Mouse (Mus musculus) stomach, embryonic 14.5 days (tissue): ENCODE measurements at regions not wholly inside any gene's neighbourhood (a gene's known extent, or its start where the extent isn't known, plus 50 kb on each side); places are given as distances from the start of the nearest gene placed in this dataset.

Experiments used
- ATAC-seq: fragments of 200-750 bp; cut with Nextera tagmentation; 2 replicates; pipeline ENCODE4 v1.8.0; 2017; ENCODE audit warnings: low read depth, moderate TSS enrichment; ENCODE audit not compliant: insufficient number of reproducible peaks, insufficient read depth, low FRiP score
- H3K27ac ChIP-seq: fragments of 300-500 bp; sonication (generic); 2 replicates; pipeline ENCODE4 v1.5.1; 2014; ENCODE audit warnings: mild to moderate bottlenecking, low read length, moderate library complexity, mixed read lengths
- H3K27me3 ChIP-seq: fragments of 300-500 bp; sonication (generic); 2 replicates; pipeline ENCODE4 v1.6.1; 2014; ENCODE audit warnings: low read length, control low read depth, mixed read lengths; ENCODE audit not compliant: control insufficient read depth, insufficient read depth
- H3K36me3 ChIP-seq: fragments of 300-500 bp; sonication (generic); 2 replicates; pipeline ENCODE4 v1.6.1; 2014; ENCODE audit warnings: mild to moderate bottlenecking, control low read depth, low read length, moderate library complexity, mixed read lengths; ENCODE audit not compliant: control insufficient read depth, insufficient read depth
- H3K4me1 ChIP-seq: fragments of 300-500 bp; sonication (generic); 2 replicates; pipeline ENCODE4 v1.6.1; 2014; ENCODE audit warnings: low read length, control low read depth, mixed read lengths; ENCODE audit not compliant: control insufficient read depth, insufficient read depth
- H3K4me2 ChIP-seq: fragments of 300-500 bp; sonication (generic); replicated peaks from 2 replicates; pipeline ENCODE4 v1.6.1; 2014; ENCODE audit warnings: low read depth, low read length, control low read depth
- H3K4me3 ChIP-seq: fragments of 300-500 bp; sonication (generic); 2 replicates; pipeline ENCODE4 v1.5.1; 2014; ENCODE audit warnings: low read depth, low read length, control low read depth
- H3K9ac ChIP-seq: fragments of 300-500 bp; sonication (generic); replicated peaks from 2 replicates; pipeline ENCODE4 v1.6.1; 2014; ENCODE audit warnings: low read depth, mild to moderate bottlenecking, control low read depth, low read length, moderate library complexity, mixed read lengths
- H3K9me3 ChIP-seq: fragments of 300-500 bp; sonication (generic); 2 replicates; pipeline ENCODE4 v1.6.1; 2016; ENCODE audit warnings: low read depth, low read length, control low read depth; ENCODE audit not compliant: control insufficient read depth
- WGBS: fragments of 180-500 bp; shearing (Covaris S2); extraction: QIAGEN DNeasy Blood & Tissue Kit; methylation state at CpG from one replicate; pipeline ENCODE4 v1.1.7; 2014; 5-methylcytosine and 5-hydroxymethylcytosine counted together

- H3K9ac ChIP-seq: no peak overlapping the region
- H3K9me3 ChIP-seq: no peaks in the 10 kb centered on the region
- no peaks in the 10 kb centered on the region for H3K4me1 ChIP-seq
- WGBS: 67% methylated on average over 3 of the region's 3 CpGs
- no peak overlapping the region for H3K27ac ChIP-seq
- H3K4me3 ChIP-seq: no peak overlapping the region
- no peaks in the 10 kb centered on the region for H3K27me3 ChIP-seq
- H3K36me3 ChIP-seq: no peaks in the 10 kb centered on the region
- ATAC-seq: no peak
- H3K4me2 ChIP-seq: no peak overlapping the region
These were observed 69.5 kb upstream of the Gnao1 start for GRCm38 (mm10) chr8:93740281-93740680.

- no peak for ATAC-seq
- Histone ChIP-seq H3K9me3 (no peaks in the 10 kb centered on the region), H3K4me1 (no peaks in the 10 kb centered on the region), H3K9ac (no peak overlapping the region), H3K36me3 (no peaks in the 10 kb centered on the region), H3K27ac (no peak overlapping the region), H3K27me3 (no peaks in the 10 kb centered on the region), H3K4me3 (no peak overlapping the region), H3K4me2 (no peak overlapping the region)
- WGBS: 54% methylated on average over 1 of the region's 1 CpGs
These were observed 61.0 kb upstream of the Gnao1 start for GRCm38 (mm10) chr8:93748720-93749119.

GRCm38 (mm10) chr8:93750921-93751320 is 58.8 kb upstream of the Gnao1 start:
- Histone ChIP-seq H3K36me3 (no peaks in the 10 kb centered on the region), H3K4me1 (no peaks in the 10 kb centered on the region), H3K9ac (no peak overlapping the region), H3K4me2 (no peak overlapping the region), H3K27ac (no peak overlapping the region), H3K27me3 (no peaks in the 10 kb centered on the region), H3K4me3 (no peak overlapping the region), H3K9me3 (no peaks in the 10 kb centered on the region)
- 72% methylated on average over 2 of the region's 2 CpGs for whole genome bisulfite sequencing
- no peak for ATAC-seq

GRCm38 (mm10) chr8:93755981-93756380 is 53.8 kb upstream of the Gnao1 start:
- H3K9ac ChIP-seq: no peak overlapping the region
- no peak for ATAC-seq
- H3K4me2 ChIP-seq: no peak overlapping the region
- no peak overlapping the region for H3K27ac ChIP-seq
- no peaks in the 10 kb centered on the region for H3K4me1 ChIP-seq
- H3K4me3 ChIP-seq: no peak overlapping the region
- no peaks in the 10 kb centered on the region for H3K27me3 ChIP-seq
- 87% methylated on average over 4 of the region's 4 CpGs for WGBS
- H3K9me3 ChIP-seq: no peaks in the 10 kb centered on the region
- H3K36me3 ChIP-seq: no peaks in the 10 kb centered on the region
